Mouse (Mus musculus): Measurements from ENCODE around the gene Gm49393.

- TF ChIP-seq POLR2AphosphoS2 (IDR thresholded peaks at IDR 0.05; ENCODE audit: insufficient read length, low read depth) (no peak), MYOD1 (IDR thresholded peaks at IDR 0.05; ENCODE audit: control insufficient read depth in 1 of 3, insufficient read length in 2 of 3, low read depth in 2 of 3) (no peak), USF1 (IDR thresholded peaks at IDR 0.05; ENCODE audit: low read depth) (no peak), E2F4 (IDR thresholded peaks at IDR 0.05; ENCODE audit: insufficient read depth) (no peak)
These were observed 96.0 kb downstream of the Gm49393 start for GRCm38 (mm10) chr13:60839353-60839902.
